Mouse (Mus musculus) lung, postnatal 0 days (tissue): Measurements from ENCODE around the gene Gm48551. TPM values are rescaled to one million over a fixed set of nuclear protein-coding genes. Genes with fewer than 3 reads are reported as not detected.

Experiments
- ATAC-seq: fragments of 200-750 bp; cut with Nextera tagmentation; 2 replicates; pipeline ENCODE4 v1.8.0; 2017; ENCODE audit warnings: moderate library complexity
- DNase-seq: peaks from one replicate; pipeline ENCODE4 v3.0.0-alpha.2; 2016; ENCODE audit warnings: low spot score
- H3K27ac ChIP-seq: fragments of 300-500 bp; sonication (generic); 2 replicates; pipeline ENCODE4 v1.5.1; 2014; ENCODE audit warnings: antibody characterized with exemption, mild to moderate bottlenecking, low read length, mixed read lengths
- H3K27me3 ChIP-seq: fragments of 300-500 bp; sonication (generic); replicated peaks from 2 replicates; pipeline ENCODE4 v1.6.1; 2014; ENCODE audit warnings: low read length, mixed read lengths; ENCODE audit not compliant: insufficient read depth
- H3K36me3 ChIP-seq: fragments of 300-500 bp; sonication (generic); 2 replicates; pipeline ENCODE4 v1.6.1; 2014; ENCODE audit warnings: low read length, mixed read lengths; ENCODE audit not compliant: insufficient read depth
- H3K4me1 ChIP-seq: fragments of 300-500 bp; sonication (generic); 2 replicates; pipeline ENCODE4 v1.6.1; 2014; ENCODE audit warnings: antibody characterized with exemption, low read depth, low read length, mixed read lengths; ENCODE audit not compliant: insufficient read depth
- H3K4me2 ChIP-seq: fragments of 300-500 bp; sonication (generic); replicated peaks from 2 replicates; pipeline ENCODE4 v1.6.1; 2014; ENCODE audit warnings: low read depth, mild to moderate bottlenecking, low read length, moderate library complexity, mixed read lengths
- H3K4me3 ChIP-seq: fragments of 300-500 bp; sonication (generic); 2 replicates; pipeline ENCODE4 v1.5.1; 2014; ENCODE audit warnings: low read depth, low read length
- H3K9ac ChIP-seq: fragments of 300-500 bp; sonication (generic); replicated peaks from 2 replicates; pipeline ENCODE4 v1.6.1; 2014; ENCODE audit warnings: low read depth, mild to moderate bottlenecking
- H3K9me3 ChIP-seq: fragments of 300-500 bp; sonication (generic); 2 replicates; pipeline ENCODE4 v1.6.1; 2016; ENCODE audit warnings: low read length, mixed read lengths
- CTCF ChIP-seq: IDR thresholded peaks from 2 replicates; pipeline ENCODE4 v1.5.1; 2016; ENCODE audit warnings: antibody characterized with exemption, mild to moderate bottlenecking
- EP300 ChIP-seq: IDR thresholded peaks from 2 replicates; pipeline ENCODE4 v1.6.1; 2016; ENCODE audit warnings: antibody characterized with exemption, mild to moderate bottlenecking, control low read depth
- WGBS: fragments of 180-500 bp; shearing (Covaris S2); extraction: QIAGEN DNeasy Blood & Tissue Kit; methylation state at CpG from one replicate; pipeline ENCODE4 v1.1.7; 2014; 5-methylcytosine and 5-hydroxymethylcytosine counted together
- polyA plus RNA-seq: library from polyadenylated mRNA; unstranded; fragments of >200 nt; fragmentation: Nextera tagmentation; extraction: Ambion mirVana; gene quantifications from 2 replicates; pipeline ENCODE4 v1.2.1, GENCODE M21; 2015

The Gm48551 gene
- polyA plus RNA-seq, 1 experiment from 2014 or later = 2.4 TPM

DNA sequence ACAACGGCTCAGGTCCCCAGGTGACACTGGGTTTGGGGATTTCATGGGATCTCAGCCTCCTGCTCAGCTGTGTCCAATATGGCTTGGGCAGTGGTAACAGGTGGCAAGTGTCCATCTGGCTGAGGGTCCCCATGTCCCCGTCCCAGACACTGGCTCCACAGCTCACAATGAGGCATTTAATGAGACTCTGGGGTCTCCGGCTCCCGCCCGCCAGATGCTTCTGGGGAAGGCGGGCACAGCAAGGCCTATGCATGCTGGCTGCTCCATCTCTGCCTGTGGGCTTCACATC, 17.1 kb upstream of the Gm48551 start:
- 78% methylated on average over 6 of the region's 6 CpGs for WGBS

DNA sequence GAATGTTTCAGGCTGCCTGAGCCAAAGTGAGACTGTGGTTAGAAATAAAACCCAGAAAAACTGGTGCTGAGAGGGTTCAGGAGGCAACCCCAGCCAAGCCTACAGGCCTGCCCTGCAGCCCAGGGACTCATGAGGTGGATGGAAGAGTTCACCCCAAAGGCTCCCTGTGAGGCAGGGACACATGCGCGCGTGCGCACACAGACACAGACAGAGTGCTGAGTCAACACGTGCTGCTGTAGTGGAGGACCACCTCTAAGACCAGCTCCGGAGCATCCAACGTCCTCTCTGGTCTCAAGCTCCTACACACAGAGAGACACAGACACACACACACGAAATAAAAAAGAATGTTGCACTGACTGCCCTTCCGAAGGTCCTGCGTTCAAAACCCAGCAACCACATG, 8.9 kb upstream of the Gm48551 start:
- TF ChIP-seq EP300 (no peak), CTCF (no peak)
- H3K36me3 ChIP-seq = 0 out of 2 replicates have a peak, but pooled peaks cover 9% of the 10 kb centered on the region

More for the DNA sequence above, 17.1 kb upstream of the Gm48551 start:
- H3K9me3 ChIP-seq = no peaks in the 10 kb centered on the region
- no peak for TF ChIP-seq CTCF
- TF ChIP-seq EP300 = no peak
- H3K4me3 ChIP-seq = no peak overlapping the region
- no peak overlapping the region for H3K4me2 ChIP-seq
- no peak for ATAC-seq
- no peak overlapping the region for H3K9ac ChIP-seq
- no peaks in the 10 kb centered on the region for H3K27me3 ChIP-seq
- peaks cover 37% of the 10 kb centered on the region for H3K36me3 ChIP-seq
- peaks cover 17% of the 10 kb centered on the region for H3K4me1 ChIP-seq
- DNase-seq = no peak
- H3K27ac ChIP-seq = no peak overlapping the region

DNA sequence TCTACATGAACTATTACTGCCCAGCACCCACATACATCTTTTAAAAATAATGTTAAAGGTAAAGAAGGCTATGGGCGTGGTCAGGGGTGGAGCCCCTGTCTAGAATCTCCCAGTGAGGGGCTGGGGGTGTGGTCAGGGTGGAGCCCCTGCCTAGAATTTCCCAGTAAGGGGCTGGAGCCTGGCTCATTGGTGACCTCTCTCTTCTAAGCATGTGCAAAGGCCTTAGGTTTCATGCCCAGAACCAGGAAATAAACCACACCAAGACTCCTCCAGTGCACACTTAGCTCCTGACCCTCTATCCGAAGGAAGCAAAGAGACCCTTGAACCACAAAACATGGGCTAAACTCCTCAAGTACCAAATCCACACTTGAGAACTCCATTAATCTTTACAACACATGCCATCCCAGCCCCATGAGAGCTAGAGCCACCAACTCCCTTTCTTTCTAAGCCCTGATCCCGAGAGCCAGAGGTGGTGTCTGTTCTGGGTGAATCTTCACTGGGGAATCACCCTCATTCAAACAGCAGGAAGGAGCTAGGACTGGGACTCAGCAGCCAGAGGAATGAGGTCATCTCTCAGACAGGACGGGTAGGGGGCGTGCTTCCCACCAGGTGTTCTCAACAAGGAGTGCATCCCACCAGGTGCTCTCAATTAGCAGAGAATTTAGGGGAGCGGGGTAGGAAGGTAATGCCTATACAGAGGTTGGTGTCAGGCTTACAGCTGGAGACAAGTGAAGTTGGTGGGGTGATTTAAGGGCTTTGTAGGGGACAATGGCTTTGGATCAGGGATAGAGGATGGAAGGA, 7.5 kb upstream of the Gm48551 start:
- Histone ChIP-seq H3K4me3 (no peak overlapping the region), H3K27ac (no peak overlapping the region; the same call in 1 of the 2 replicates), H3K27me3 (no peaks in the 10 kb centered on the region), H3K4me2 (0 out of 2 replicates have a peak overlapping the region, but pooled peaks have one; percentile 83), H3K4me1 (peaks cover 15% of the 10 kb centered on the region; the same call in 1 of the 2 replicates), H3K9ac (peak overlapping the region; percentile 88; the same call in 1 of the 2 replicates), H3K36me3 (no peaks in the 10 kb centered on the region), H3K9me3 (no peaks in the 10 kb centered on the region)
- WGBS = 25% methylated on average over 6 of the region's 6 CpGs
- ATAC-seq (no peak), DNase-seq (no peak)
- TF ChIP-seq EP300 (no peak), CTCF (0 out of 2 replicates have a peak, but pooled peaks have one; percentile 18)

More for the DNA sequence above, 8.9 kb upstream of the Gm48551 start:
- H3K27me3 ChIP-seq = no peaks in the 10 kb centered on the region
- no peak for ATAC-seq
- no peaks in the 10 kb centered on the region for H3K9me3 ChIP-seq
- peaks cover 15% of the 10 kb centered on the region; the same call in 1 of the 2 replicates for H3K4me1 ChIP-seq
- no peak for DNase-seq
- WGBS = 89% methylated on average over 10 of the region's 10 CpGs
- no peak overlapping the region for H3K4me3 ChIP-seq
- H3K9ac ChIP-seq = no peak overlapping the region
- H3K27ac ChIP-seq = no peak overlapping the region
- H3K4me2 ChIP-seq = no peak overlapping the region

DNA sequence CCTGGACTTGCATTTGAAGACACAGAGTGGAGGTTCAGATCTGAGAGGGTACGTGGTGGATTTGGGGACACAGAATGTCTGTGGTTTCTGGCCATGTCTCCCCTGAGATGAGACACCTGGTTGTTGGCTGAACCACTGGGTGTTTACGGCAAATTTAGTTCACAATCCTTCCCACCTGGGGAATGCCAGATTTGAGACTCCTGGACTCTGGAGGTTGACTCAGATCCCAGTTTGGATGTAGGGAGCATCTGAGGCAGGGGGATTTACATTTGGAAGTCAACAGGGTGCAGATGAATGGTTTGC, 7.0 kb upstream of the Gm48551 start:
- Histone ChIP-seq H3K9me3 (no peaks in the 10 kb centered on the region), H3K4me2 (peak overlapping the region; percentile 83), H3K36me3 (no peaks in the 10 kb centered on the region), H3K27me3 (no peaks in the 10 kb centered on the region), H3K27ac (peak overlapping the region; percentile 43; the same call in 1 of the 2 replicates), H3K9ac (peak overlapping the region; percentile 88), H3K4me3 (peak overlapping the region; percentile 82; the same call in 1 of the 2 replicates), H3K4me1 (peaks cover 15% of the 10 kb centered on the region; the same call in 1 of the 2 replicates)
- DNase-seq = no peak
- WGBS = 26% methylated on average over 2 of the region's 2 CpGs
- ATAC-seq = no peak
- TF ChIP-seq EP300 (no peak), CTCF (no peak)

DNA sequence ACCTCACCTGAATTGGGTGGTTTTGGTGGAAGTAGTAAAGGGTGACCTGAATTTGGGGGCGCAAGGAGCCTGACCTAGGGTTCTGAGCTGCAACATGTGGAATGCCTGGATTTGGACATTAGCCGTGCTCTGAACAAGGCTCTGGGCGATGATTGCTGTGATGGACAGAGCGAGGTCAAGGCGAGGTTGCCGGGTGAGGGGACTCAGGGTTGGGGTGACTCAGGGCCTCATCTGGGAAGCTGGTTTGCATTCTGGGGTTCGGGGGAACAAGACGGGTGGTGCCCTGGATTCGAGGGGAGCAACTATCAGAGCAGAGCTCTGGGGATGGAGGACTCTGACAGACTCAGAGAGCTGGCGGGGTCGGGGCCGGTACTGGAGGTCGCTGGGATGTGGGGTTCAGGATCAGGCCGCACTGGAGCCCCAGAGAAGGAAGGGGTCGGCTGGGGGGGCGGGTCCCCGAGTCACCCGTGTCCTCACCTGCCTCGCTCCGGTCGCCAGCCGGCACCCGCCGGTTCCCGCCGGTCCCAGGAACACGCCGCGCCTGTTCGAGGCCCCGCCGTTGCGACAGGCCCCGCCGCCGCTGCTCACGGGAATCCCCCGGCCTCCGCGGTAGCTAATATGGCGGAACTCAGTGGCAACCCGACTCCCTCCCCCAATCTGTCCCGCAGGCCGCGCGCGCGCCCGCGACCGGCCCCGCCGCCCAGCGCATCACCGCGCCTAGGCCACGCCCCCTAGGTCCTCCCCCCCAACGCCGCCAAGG, 6.3 kb upstream of the Gm48551 start, which contains the start of gene Fzr1:
Fzr1 (minus strand) TSS at position 724 of the 760 bp plus-strand sequence.
- TF ChIP-seq EP300 = no peak
- no peak for TF ChIP-seq CTCF
- DNase-seq (peak; percentile 32), ATAC-seq (no peak; the same call in 1 of the 2 replicates)
- Histone ChIP-seq H3K4me2 (peak within 1 kb of the TSS; percentile 83), H3K36me3 (no peaks in the 10 kb centered on the region), H3K4me3 (peak within 1 kb of the TSS; percentile 82), H3K27ac (peak within 1 kb of the TSS; percentile 43), H3K9me3 (no peaks in the 10 kb centered on the region), H3K4me1 (peaks cover 15% of the 10 kb centered on the region; the same call in 1 of the 2 replicates), H3K9ac (peak within 1 kb of the TSS; percentile 88), H3K27me3 (no peaks in the 10 kb centered on the region)
- 5% methylated on average over 36 of the region's 59 CpGs for WGBS

DNA sequence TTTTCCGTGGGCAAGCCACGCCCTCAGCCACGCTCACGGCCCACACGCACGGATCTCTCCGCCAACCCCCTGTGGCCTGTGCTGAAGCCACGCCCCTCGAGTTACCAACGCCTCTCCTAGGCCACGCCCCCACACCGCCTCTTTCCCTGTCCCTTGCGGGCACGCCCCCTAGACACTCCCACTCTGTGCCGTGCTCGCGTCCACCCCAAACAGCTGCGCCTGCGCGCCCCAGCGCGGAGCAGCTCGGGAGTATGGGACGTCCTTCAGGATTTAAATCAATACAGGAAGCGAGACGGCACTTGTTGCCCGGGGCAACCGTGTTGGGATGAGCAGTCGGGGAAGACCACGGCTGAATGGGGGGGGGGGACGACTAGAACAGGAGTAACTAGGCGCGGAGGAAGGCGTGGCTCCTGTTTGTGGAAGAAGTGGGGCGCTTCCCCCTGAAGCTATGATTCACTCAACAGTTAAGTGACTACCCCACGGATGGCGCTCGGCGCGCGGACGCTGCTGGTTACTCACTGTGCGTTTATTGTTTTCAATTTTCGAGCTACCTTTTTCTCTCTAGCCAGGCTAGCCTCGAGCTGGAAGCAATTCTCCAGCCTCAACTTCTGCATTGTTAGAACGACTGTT, 5.6 kb upstream of the Gm48551 start:
- H3K4me1 ChIP-seq = peaks cover 15% of the 10 kb centered on the region; the same call in 1 of the 2 replicates
- no peak overlapping the region for H3K27ac ChIP-seq
- H3K9ac ChIP-seq = no peak overlapping the region
- no peaks in the 10 kb centered on the region for H3K27me3 ChIP-seq
- H3K4me2 ChIP-seq = peak overlapping the region; percentile 58
- TF ChIP-seq EP300 = no peak
- TF ChIP-seq CTCF = 0 out of 2 replicates have a peak, but pooled peaks have one; percentile 25
- ATAC-seq (peak; percentile 96), DNase-seq (peak; percentile 100)
- no peaks in the 10 kb centered on the region for H3K36me3 ChIP-seq
- peak overlapping the region; percentile 82 for H3K4me3 ChIP-seq
- 3% methylated on average over 45 of the region's 46 CpGs for WGBS
- no peaks in the 10 kb centered on the region for H3K9me3 ChIP-seq
